Mouse (Mus musculus) hindbrain, embryonic 14.5 days (tissue): Measurements from ENCODE around the gene Gpd1. TPM values are rescaled to one million over a fixed set of nuclear protein-coding genes. Genes with fewer than 3 reads are reported as not detected.
A peak's percentile ranks its signal among the peaks of the same experiment; 100 is the strongest.

Experiments
- ATAC-seq: fragments of 200-750 bp; cut with Nextera tagmentation; 2 replicates; pipeline ENCODE4 v1.8.0; 2017; ENCODE audit warnings: moderate number of reproducible peaks, mild to moderate bottlenecking, moderate TSS enrichment, moderate library complexity; ENCODE audit not compliant: low FRiP score
- DNase-seq: peaks from one replicate; pipeline ENCODE4 v3.0.0-alpha.2; 2015; ENCODE audit warnings: low spot score
- H3K27ac ChIP-seq: fragments of 300-500 bp; sonication (generic); 2 replicates; pipeline ENCODE4 v1.5.1; 2014; ENCODE audit warnings: mild to moderate bottlenecking, moderate library complexity
- H3K27me3 ChIP-seq: fragments of 300-500 bp; sonication (generic); 2 replicates; pipeline ENCODE4 v1.6.1; 2014; ENCODE audit warnings: mild to moderate bottlenecking, low read length, mixed read lengths; ENCODE audit not compliant: control insufficient read depth, insufficient read depth
- H3K36me3 ChIP-seq: fragments of 300-500 bp; sonication (generic); replicated peaks from 2 replicates; pipeline ENCODE4 v1.6.1; 2014; ENCODE audit not compliant: control insufficient read depth, insufficient read depth
- H3K4me1 ChIP-seq: fragments of 300-500 bp; sonication (generic); replicated peaks from 2 replicates; pipeline ENCODE4 v1.6.1; 2014; ENCODE audit warnings: antibody characterized with exemption, low read length, mixed read lengths; ENCODE audit not compliant: control insufficient read depth, insufficient read depth
- H3K4me2 ChIP-seq: fragments of 300-500 bp; sonication (generic); replicated peaks from 2 replicates; pipeline ENCODE4 v1.6.1; 2014; ENCODE audit warnings: mild to moderate bottlenecking, moderate library complexity
- H3K4me3 ChIP-seq: fragments of 300-500 bp; sonication (generic); replicated peaks from 2 replicates; pipeline ENCODE4 v1.5.1; 2014; ENCODE audit warnings: mild to moderate bottlenecking, low read length
- H3K9ac ChIP-seq: fragments of 300-500 bp; sonication (generic); 2 replicates; pipeline ENCODE4 v1.6.1; 2014
- H3K9me3 ChIP-seq: fragments of 300-500 bp; sonication (generic); 2 replicates; pipeline ENCODE4 v1.6.1; 2016; ENCODE audit warnings: low read length; ENCODE audit not compliant: control insufficient read depth
- WGBS: fragments of 180-500 bp; shearing (Covaris S2); extraction: QIAGEN DNeasy Blood & Tissue Kit; methylation state at CpG from one replicate; pipeline ENCODE4 v1.1.7; 2014; 5-methylcytosine and 5-hydroxymethylcytosine counted together
- polyA plus RNA-seq: library from polyadenylated mRNA; unstranded; fragments of >200 nt; fragmentation: Nextera tagmentation; extraction: Ambion mirVana; gene quantifications from 2 replicates; pipeline ENCODE4 v1.2.1, GENCODE M21; 2014

Gene Gpd1
- polyA plus RNA-seq, 1 experiment from 2014 or later, result 2.0 TPM

- ATAC-seq, result peak; percentile 42; the same call in 1 of the 2 replicates
- H3K27ac ChIP-seq, result peak overlapping the region; percentile 74
- no peaks in the 10 kb centered on the region for H3K9me3 ChIP-seq
- 51% methylated on average over 7 of the region's 7 CpGs for WGBS
- no peaks in the 10 kb centered on the region for H3K27me3 ChIP-seq
- no peak overlapping the region for H3K9ac ChIP-seq
- H3K4me3 ChIP-seq, result no peak overlapping the region
- H3K4me2 ChIP-seq, result no peak overlapping the region
- H3K36me3 ChIP-seq, result peaks cover 68% of the 10 kb centered on the region
- H3K4me1 ChIP-seq, result peaks cover 16% of the 10 kb centered on the region
- peak; percentile 86 for DNase-seq
These were observed 2.5 kb upstream of the Gpd1 start for GRCm38 (mm10) chr15:99714858-99715257.

GRCm38 (mm10) chr15:99715361-99715865, 1.9 kb upstream of the Gpd1 start:
- peak overlapping the region; percentile 74 for H3K27ac ChIP-seq
- H3K36me3 ChIP-seq, result peaks cover 66% of the 10 kb centered on the region
- DNase-seq (no peak), ATAC-seq (peak; percentile 54)
- no peak overlapping the region for H3K4me2 ChIP-seq
- H3K4me3 ChIP-seq, result no peak overlapping the region
- H3K9me3 ChIP-seq, result no peaks in the 10 kb centered on the region
- no peaks in the 10 kb centered on the region for H3K27me3 ChIP-seq
- peaks cover 16% of the 10 kb centered on the region for H3K4me1 ChIP-seq
- peak overlapping the region; percentile 31 for H3K9ac ChIP-seq
- 55% methylated on average over 13 of the region's 13 CpGs for WGBS

GRCm38 (mm10) chr15:99715982-99716746, 1.2 kb upstream of the Gpd1 start:
- Histone ChIP-seq H3K9ac (peak overlapping the region; percentile 31; the same call in 1 of the 2 replicates), H3K4me2 (no peak overlapping the region), H3K27ac (peak overlapping the region; percentile 74), H3K4me1 (peaks cover 16% of the 10 kb centered on the region), H3K4me3 (no peak overlapping the region), H3K36me3 (peaks cover 62% of the 10 kb centered on the region), H3K9me3 (no peaks in the 10 kb centered on the region), H3K27me3 (no peaks in the 10 kb centered on the region)
- no peak for DNase-seq
- 69% methylated on average over 11 of the region's 11 CpGs for WGBS
- ATAC-seq, result no peak

- H3K9ac ChIP-seq, result no peak overlapping the region
- no peaks in the 10 kb centered on the region for H3K27me3 ChIP-seq
- DNase-seq (no peak), ATAC-seq (no peak)
- no peak overlapping the region for H3K4me2 ChIP-seq
- peaks cover 16% of the 10 kb centered on the region for H3K4me1 ChIP-seq
- 82% methylated on average over 12 of the region's 12 CpGs for WGBS
- H3K27ac ChIP-seq, result no peak overlapping the region; the same call in 1 of the 2 replicates
- H3K9me3 ChIP-seq, result no peaks in the 10 kb centered on the region
- H3K4me3 ChIP-seq, result no peak overlapping the region
- H3K36me3 ChIP-seq, result peaks cover 56% of the 10 kb centered on the region
These were observed 501 bp upstream of the Gpd1 start for GRCm38 (mm10) chr15:99716814-99717213.

GRCm38 (mm10) chr15:99718461-99719021, 1.2 kb downstream of the Gpd1 start:
- Histone ChIP-seq H3K4me2 (no peak overlapping the region), H3K36me3 (peaks cover 55% of the 10 kb centered on the region), H3K4me3 (no peak overlapping the region), H3K9me3 (no peaks in the 10 kb centered on the region), H3K27me3 (no peaks in the 10 kb centered on the region), H3K4me1 (peaks cover 23% of the 10 kb centered on the region), H3K9ac (no peak overlapping the region), H3K27ac (no peak overlapping the region)
- DNase-seq (no peak), ATAC-seq (no peak)
- 80% methylated on average over 9 of the region's 9 CpGs for WGBS

- Histone ChIP-seq H3K4me1 (peaks cover 36% of the 10 kb centered on the region), H3K27me3 (no peaks in the 10 kb centered on the region), H3K36me3 (peaks cover 45% of the 10 kb centered on the region), H3K4me3 (no peak overlapping the region), H3K4me2 (no peak overlapping the region), H3K9ac (no peak overlapping the region), H3K27ac (no peak overlapping the region), H3K9me3 (no peaks in the 10 kb centered on the region)
- DNase-seq, result no peak
- WGBS, result 81% methylated on average over 8 of the region's 8 CpGs
- no peak for ATAC-seq
These were observed 2.5 kb downstream of the Gpd1 start for GRCm38 (mm10) chr15:99719865-99720264.

GRCm38 (mm10) chr15:99721921-99722743, 4.8 kb downstream of the Gpd1 start:
- Histone ChIP-seq H3K9me3 (no peaks in the 10 kb centered on the region), H3K36me3 (peaks cover 35% of the 10 kb centered on the region), H3K9ac (no peak overlapping the region), H3K27me3 (no peaks in the 10 kb centered on the region), H3K4me1 (peaks cover 34% of the 10 kb centered on the region), H3K27ac (no peak overlapping the region), H3K4me2 (no peak overlapping the region), H3K4me3 (no peak overlapping the region)
- ATAC-seq (no peak), DNase-seq (no peak)
- WGBS, result 83% methylated on average over 25 of the region's 25 CpGs

- H3K4me3 ChIP-seq, result no peak overlapping the region
- WGBS, result 48% methylated on average over 10 of the region's 10 CpGs
- peak overlapping the region; percentile 56; the same call in 1 of the 2 replicates for H3K27ac ChIP-seq
- H3K9ac ChIP-seq, result 0 out of 2 replicates have a peak overlapping the region, but pooled peaks have one; percentile 14
- no peak for ATAC-seq
- peaks cover 42% of the 10 kb centered on the region for H3K36me3 ChIP-seq
- no peak overlapping the region for H3K4me2 ChIP-seq
- H3K4me1 ChIP-seq, result peaks cover 29% of the 10 kb centered on the region
- H3K9me3 ChIP-seq, result no peaks in the 10 kb centered on the region
- H3K27me3 ChIP-seq, result no peaks in the 10 kb centered on the region
- no peak for DNase-seq
These were observed 5.8 kb downstream of the Gpd1 start for GRCm38 (mm10) chr15:99723120-99723514.
